Mouse (Mus musculus) midbrain, embryonic 15.5 days (tissue): ENCODE measurements at regions not wholly inside any gene's neighbourhood (a gene's known extent, or its start where the extent isn't known, plus 50 kb on each side); places are given as distances from the start of the nearest gene placed in this dataset.

Source experiments
- ATAC-seq: fragments of 200-750 bp; cut with Nextera tagmentation; replicated peaks from 2 replicates; pipeline ENCODE4 v1.8.0; 2017; ENCODE audit warnings: moderate TSS enrichment
- H3K27ac ChIP-seq: fragments of 300-500 bp; sonication (generic); 2 replicates; pipeline ENCODE4 v1.5.1; 2015; ENCODE audit warnings: mild to moderate bottlenecking, inconsistent platforms
- H3K27me3 ChIP-seq: fragments of 300-500 bp; sonication (generic); replicated peaks from 2 replicates; pipeline ENCODE4 v1.6.1; 2015; ENCODE audit warnings: inconsistent platforms
- H3K36me3 ChIP-seq: fragments of 300-500 bp; sonication (generic); replicated peaks from 2 replicates; pipeline ENCODE4 v1.6.1; 2015; ENCODE audit warnings: inconsistent platforms
- H3K4me1 ChIP-seq: fragments of 300-500 bp; sonication (generic); 2 replicates; pipeline ENCODE4 v1.6.1; 2015; ENCODE audit warnings: inconsistent platforms
- H3K4me2 ChIP-seq: fragments of 300-500 bp; sonication (generic); 2 replicates; pipeline ENCODE4 v1.6.1; 2015; ENCODE audit warnings: inconsistent platforms, mild to moderate bottlenecking, moderate library complexity
- H3K4me3 ChIP-seq: fragments of 300-500 bp; sonication (generic); 2 replicates; pipeline ENCODE4 v1.5.1; 2015; ENCODE audit warnings: mild to moderate bottlenecking, inconsistent platforms
- H3K9ac ChIP-seq: fragments of 300-500 bp; sonication (generic); 2 replicates; pipeline ENCODE4 v1.6.1; 2015; ENCODE audit warnings: mild to moderate bottlenecking, inconsistent platforms
- H3K9me3 ChIP-seq: fragments of 300-500 bp; sonication (generic); 2 replicates; pipeline ENCODE4 v1.6.1; 2016; ENCODE audit warnings: inconsistent platforms
- WGBS: fragments of 180-500 bp; shearing (Covaris S2); methylation state at CpG from one replicate; pipeline ENCODE4 v1.1.7; 2015; ENCODE audit warnings: mixed read lengths; 5-methylcytosine and 5-hydroxymethylcytosine counted together

DNA sequence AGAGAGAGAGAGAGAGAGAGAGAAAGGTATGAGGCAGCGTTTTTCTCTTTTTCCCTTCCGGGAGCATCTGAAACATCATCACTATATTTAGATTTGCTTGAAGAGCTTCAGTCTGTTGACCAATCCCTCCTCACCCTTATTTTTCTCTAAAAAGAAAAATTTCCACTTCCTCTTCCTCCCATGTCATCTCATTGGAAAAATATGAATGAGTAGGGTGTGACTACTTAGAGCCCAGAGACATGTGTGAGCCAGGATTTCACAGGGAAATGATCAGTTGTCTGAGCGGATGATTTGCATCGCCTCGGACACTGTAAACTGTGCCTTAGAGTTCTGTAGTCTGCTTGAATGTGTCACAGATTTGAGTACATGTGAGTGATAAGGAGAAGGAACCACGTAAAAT lies 111.3 kb upstream of the Ptger4 start:
- H3K4me3 ChIP-seq, result no peak overlapping the region
- no peak overlapping the region for H3K9ac ChIP-seq
- WGBS, result 94% methylated on average over 6 of the region's 6 CpGs
- H3K9me3 ChIP-seq, result no peaks in the 10 kb centered on the region
- no peaks in the 10 kb centered on the region for H3K27me3 ChIP-seq
- H3K4me2 ChIP-seq, result no peak overlapping the region
- ATAC-seq, result no peak
- no peaks in the 10 kb centered on the region for H3K36me3 ChIP-seq
- H3K27ac ChIP-seq, result no peak overlapping the region
- no peaks in the 10 kb centered on the region for H3K4me1 ChIP-seq

GRCm38 (mm10) chr15:5354328-5354727 lies 110.3 kb upstream of the Ptger4 start:
- 78% methylated on average over 7 of the region's 7 CpGs for WGBS
- no peak for ATAC-seq

DNA sequence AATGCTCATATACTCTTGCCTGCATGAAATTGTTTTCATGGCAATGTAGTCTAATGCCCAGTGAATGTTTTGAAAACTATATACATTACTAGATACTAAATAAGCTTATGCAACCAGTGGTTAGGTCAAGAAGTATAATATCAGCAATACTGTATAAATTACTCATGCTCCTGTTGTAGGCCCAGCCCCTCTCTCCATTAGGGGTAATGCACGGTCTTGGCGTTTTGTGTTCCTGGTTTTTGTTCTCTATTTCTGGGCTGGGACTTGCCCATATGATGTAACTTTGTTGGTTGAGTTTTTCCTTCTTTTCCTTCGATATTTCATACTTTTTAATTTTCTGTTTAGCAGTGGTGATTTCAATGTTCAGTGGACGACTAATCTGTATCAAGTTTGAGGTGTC lies 104.9 kb upstream of the Ptger4 start:
- 87% methylated on average over 4 of the region's 4 CpGs for WGBS
- Histone ChIP-seq H3K9ac (no peak overlapping the region), H3K4me3 (no peak overlapping the region), H3K27me3 (no peaks in the 10 kb centered on the region), H3K4me1 (no peaks in the 10 kb centered on the region), H3K4me2 (no peak overlapping the region), H3K27ac (no peak overlapping the region), H3K36me3 (no peaks in the 10 kb centered on the region), H3K9me3 (no peaks in the 10 kb centered on the region)
- ATAC-seq, result no peak

More at GRCm38 (mm10) chr15:5354328-5354727, 110.3 kb upstream of the Ptger4 start:
- H3K4me2 ChIP-seq, result no peak overlapping the region
- H3K27me3 ChIP-seq, result no peaks in the 10 kb centered on the region
- no peaks in the 10 kb centered on the region for H3K9me3 ChIP-seq
- no peak overlapping the region for H3K9ac ChIP-seq
- no peak overlapping the region for H3K4me3 ChIP-seq
- H3K36me3 ChIP-seq, result no peaks in the 10 kb centered on the region
- H3K27ac ChIP-seq, result no peak overlapping the region
- no peaks in the 10 kb centered on the region for H3K4me1 ChIP-seq

DNA sequence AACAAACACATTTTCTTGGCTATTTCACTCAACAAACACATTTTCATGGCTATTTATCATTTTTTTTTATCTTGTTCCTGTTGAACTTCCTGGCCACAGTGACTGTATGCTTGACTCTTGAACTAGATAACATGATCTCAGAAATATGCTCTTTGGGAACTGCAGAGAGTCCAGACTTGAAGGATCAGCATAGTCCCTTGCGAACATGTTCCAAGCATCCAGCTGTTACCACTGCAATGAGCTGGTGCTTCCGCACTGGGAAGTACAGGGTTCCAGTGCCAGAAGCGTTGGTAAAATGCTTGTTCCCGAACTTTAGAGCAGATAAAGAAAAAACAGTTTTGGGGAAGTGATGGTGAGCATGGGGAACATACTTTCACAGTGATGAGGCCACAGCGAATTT lies 103.7 kb upstream of the Ptger4 start:
- Histone ChIP-seq H3K9me3 (no peaks in the 10 kb centered on the region), H3K36me3 (no peaks in the 10 kb centered on the region), H3K27me3 (no peaks in the 10 kb centered on the region), H3K27ac (no peak overlapping the region), H3K4me1 (no peaks in the 10 kb centered on the region), H3K9ac (no peak overlapping the region), H3K4me2 (no peak overlapping the region), H3K4me3 (no peak overlapping the region)
- WGBS, result 90% methylated on average over 5 of the region's 5 CpGs
- ATAC-seq, result no peak

- Histone ChIP-seq H3K4me3 (no peak overlapping the region), H3K36me3 (no peaks in the 10 kb centered on the region), H3K9me3 (no peaks in the 10 kb centered on the region), H3K4me2 (no peak overlapping the region), H3K27ac (no peak overlapping the region), H3K9ac (no peak overlapping the region), H3K27me3 (no peaks in the 10 kb centered on the region), H3K4me1 (no peaks in the 10 kb centered on the region)
- WGBS, result 90% methylated on average over 3 of the region's 3 CpGs
- ATAC-seq, result no peak
Observed at GRCm38 (mm10) chr15:5346955-5347354, 103.0 kb upstream of the Ptger4 start.

GRCm38 (mm10) chr15:5343794-5344193 lies 99.8 kb upstream of the Ptger4 start:
- Histone ChIP-seq H3K4me1 (no peaks in the 10 kb centered on the region), H3K9ac (no peak overlapping the region), H3K9me3 (no peaks in the 10 kb centered on the region), H3K36me3 (no peaks in the 10 kb centered on the region), H3K4me3 (no peak overlapping the region), H3K27me3 (no peaks in the 10 kb centered on the region), H3K27ac (no peak overlapping the region), H3K4me2 (no peak overlapping the region)
- WGBS, result 85% methylated on average over 6 of the region's 6 CpGs
- ATAC-seq, result no peak

DNA sequence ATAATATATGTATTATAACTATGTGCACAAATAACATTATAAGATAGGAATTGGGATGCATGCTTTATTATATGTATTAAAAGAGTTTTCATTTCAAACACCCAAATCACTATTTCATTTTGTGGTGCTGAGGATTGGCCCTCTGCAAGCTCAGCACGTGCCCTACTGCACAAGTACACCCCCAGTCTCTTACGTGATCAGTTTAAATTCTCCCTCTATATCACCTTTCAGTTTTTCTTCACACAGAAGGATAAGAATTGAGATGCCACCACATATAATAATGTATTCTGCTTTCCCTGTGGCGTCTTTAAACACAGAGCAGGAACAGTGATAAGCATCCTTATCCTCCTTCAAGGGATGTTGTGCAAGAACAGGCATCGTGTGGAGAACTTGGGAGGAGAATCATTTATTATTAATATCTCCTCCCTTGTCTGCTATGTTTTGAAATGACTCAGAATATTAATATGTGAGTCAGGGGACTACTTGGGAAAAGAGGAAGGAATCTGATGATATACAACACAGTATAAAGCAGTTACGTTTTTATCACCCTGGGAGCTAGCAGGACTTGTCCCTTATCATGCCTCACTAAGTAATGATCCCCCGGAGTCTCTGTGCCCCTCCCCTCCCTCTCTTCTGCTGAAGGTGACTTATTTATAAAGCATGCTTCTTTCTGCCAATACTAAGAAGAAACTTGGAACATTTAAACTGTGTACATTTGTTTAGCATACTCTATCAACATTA lies 91.7 kb upstream of the Ptger4 start:
- Histone ChIP-seq H3K9me3 (no peaks in the 10 kb centered on the region), H3K27ac (no peak overlapping the region), H3K4me2 (no peak overlapping the region), H3K4me1 (no peaks in the 10 kb centered on the region), H3K4me3 (no peak overlapping the region), H3K36me3 (no peaks in the 10 kb centered on the region), H3K9ac (no peak overlapping the region), H3K27me3 (no peaks in the 10 kb centered on the region)
- 62% methylated on average over 6 of the region's 6 CpGs for WGBS
- peak; percentile 84 for ATAC-seq

DNA sequence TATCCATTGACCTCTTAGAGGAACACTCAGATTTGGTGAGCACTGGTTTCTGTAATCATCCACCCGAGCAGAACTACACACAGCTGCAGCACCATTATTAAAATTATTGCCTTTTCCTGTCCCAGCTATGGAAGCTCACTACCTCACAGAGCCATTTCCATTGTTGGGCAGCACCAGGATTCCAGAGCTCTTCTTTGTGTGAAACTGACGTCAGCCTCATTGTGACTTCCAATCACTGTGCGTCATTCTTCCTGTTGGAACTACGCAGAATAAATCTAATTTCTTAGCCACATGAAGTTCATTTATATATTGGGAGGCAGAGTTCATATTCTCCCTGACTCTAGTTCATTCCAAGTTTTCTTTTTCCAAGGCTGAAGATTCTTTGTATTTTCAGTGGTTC lies 83.0 kb upstream of the Ptger4 start:
- Histone ChIP-seq H3K36me3 (no peaks in the 10 kb centered on the region), H3K4me1 (no peaks in the 10 kb centered on the region), H3K27ac (no peak overlapping the region), H3K4me2 (no peak overlapping the region), H3K9me3 (no peaks in the 10 kb centered on the region), H3K27me3 (no peaks in the 10 kb centered on the region), H3K4me3 (no peak overlapping the region), H3K9ac (no peak overlapping the region)
- ATAC-seq, result no peak
- 77% methylated on average over 4 of the region's 4 CpGs for WGBS

- Histone ChIP-seq H3K9ac (no peak overlapping the region), H3K4me3 (no peak overlapping the region), H3K36me3 (no peaks in the 10 kb centered on the region), H3K4me1 (no peaks in the 10 kb centered on the region), H3K27ac (no peak overlapping the region), H3K9me3 (no peaks in the 10 kb centered on the region), H3K4me2 (no peak overlapping the region), H3K27me3 (no peaks in the 10 kb centered on the region)
- ATAC-seq, result no peak
Observed at GRCm38 (mm10) chr15:5321691-5322090, 77.7 kb upstream of the Ptger4 start.

DNA sequence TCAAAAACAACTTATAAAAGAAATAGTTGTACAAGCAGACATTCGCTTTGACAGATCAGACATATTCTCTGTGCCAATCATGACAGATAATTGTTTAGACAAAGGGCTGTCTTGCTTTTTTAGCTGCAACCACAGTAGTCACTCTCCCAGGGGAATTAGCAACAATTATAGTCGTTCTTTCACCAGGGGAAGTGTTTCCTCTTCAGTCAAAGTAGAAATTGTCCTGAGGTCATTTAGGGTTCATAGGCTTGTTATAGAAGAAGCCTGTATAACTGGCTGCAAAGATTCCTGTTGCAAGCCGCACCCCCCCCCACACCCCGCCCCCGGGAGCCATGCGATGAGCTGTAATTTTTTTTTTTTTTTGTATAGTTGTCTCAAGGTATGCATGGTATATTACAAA lies 68.2 kb upstream of the Ptger4 start:
- Histone ChIP-seq H3K4me3 (no peak overlapping the region), H3K4me1 (no peaks in the 10 kb centered on the region), H3K36me3 (no peaks in the 10 kb centered on the region), H3K9ac (no peak overlapping the region), H3K27ac (no peak overlapping the region), H3K4me2 (no peak overlapping the region), H3K27me3 (no peaks in the 10 kb centered on the region), H3K9me3 (no peaks in the 10 kb centered on the region)
- no peak for ATAC-seq
- WGBS, result 83% methylated on average over 6 of the region's 6 CpGs

GRCm38 (mm10) chr15:5310035-5310434 lies 66.0 kb upstream of the Ptger4 start:
- no peaks in the 10 kb centered on the region for H3K27me3 ChIP-seq
- H3K27ac ChIP-seq, result no peak overlapping the region
- H3K36me3 ChIP-seq, result no peaks in the 10 kb centered on the region
- H3K4me2 ChIP-seq, result no peak overlapping the region
- ATAC-seq, result no peak
- no peaks in the 10 kb centered on the region for H3K4me1 ChIP-seq
- no peak overlapping the region for H3K9ac ChIP-seq
- H3K9me3 ChIP-seq, result no peaks in the 10 kb centered on the region
- WGBS, result 94% methylated on average over 3 of the region's 3 CpGs
- no peak overlapping the region for H3K4me3 ChIP-seq

DNA sequence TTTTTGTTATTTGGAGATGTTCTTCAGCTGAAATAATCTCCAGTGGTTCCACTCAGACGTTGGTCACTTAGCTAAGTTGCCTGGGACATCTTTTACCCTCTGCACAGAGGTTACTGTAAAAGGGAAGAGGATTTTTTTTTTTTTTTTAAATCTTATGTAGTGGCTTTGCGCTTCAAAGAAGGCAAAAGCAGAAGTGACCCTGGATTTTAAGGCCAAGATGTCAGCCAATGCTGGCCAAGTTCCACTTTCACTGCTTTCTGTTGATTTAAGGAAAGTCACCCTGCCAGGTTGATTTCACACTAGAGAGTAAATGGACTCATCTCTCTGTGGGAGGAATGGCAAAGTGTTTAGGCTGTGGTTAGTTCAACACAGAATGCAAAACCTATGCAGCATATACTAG lies 58.4 kb upstream of the Ptger4 start:
- Histone ChIP-seq H3K4me1 (no peaks in the 10 kb centered on the region), H3K4me2 (no peak overlapping the region), H3K9ac (no peak overlapping the region), H3K4me3 (no peak overlapping the region), H3K27me3 (no peaks in the 10 kb centered on the region), H3K9me3 (no peaks in the 10 kb centered on the region), H3K27ac (no peak overlapping the region), H3K36me3 (no peaks in the 10 kb centered on the region)
- ATAC-seq, result no peak
- WGBS, result 75% methylated on average over 2 of the region's 2 CpGs

DNA sequence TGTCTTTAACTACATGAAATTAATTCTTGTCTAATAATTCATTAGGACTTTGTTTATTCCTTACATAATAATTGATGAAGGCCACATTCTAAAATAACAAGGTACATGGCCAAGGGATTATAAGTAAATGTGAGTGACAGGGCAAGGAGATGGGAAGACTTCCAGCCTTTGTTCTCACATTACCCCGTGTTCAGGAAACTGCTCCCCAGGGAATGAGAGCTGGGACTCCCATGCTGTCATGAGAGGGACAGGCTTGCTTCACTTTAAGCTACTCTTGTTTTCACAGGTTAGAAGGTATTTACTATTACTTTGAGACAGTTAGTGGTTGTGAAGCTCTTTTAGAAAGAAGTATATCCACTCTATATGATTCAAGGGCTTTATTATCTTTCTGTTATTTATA lies 55.8 kb upstream of the Ptger4 start:
- Histone ChIP-seq H3K36me3 (no peaks in the 10 kb centered on the region), H3K27ac (no peak overlapping the region), H3K4me3 (no peak overlapping the region), H3K4me1 (no peaks in the 10 kb centered on the region), H3K9ac (no peak overlapping the region), H3K4me2 (no peak overlapping the region), H3K27me3 (no peaks in the 10 kb centered on the region), H3K9me3 (no peaks in the 10 kb centered on the region)
- ATAC-seq, result no peak
- 51% methylated on average over 1 of the region's 1 CpGs for WGBS
